Mouse (Mus musculus) c-Kit-positive CD71-negative TER-119-negative erythroid progenitor cells, embryonic 14.5 days (primary cell): ENCODE results near the gene Vmn1r234.
A peak's percentile ranks its signal among the peaks of the same experiment; 100 is the strongest.
"Not testable (repeated sequence)": the region's sequence is repeated elsewhere in the genome, so short reads cannot be mapped to it uniquely, and the experiment has no call there.

Experiments
- DNase-seq: peaks from one replicate; pipeline ENCODE4 v3.0.0-alpha.2; 2013; ENCODE audit warnings: low read depth

Gene Vmn1r234

GRCm38 (mm10) chr17:21225787-21226186, at the start of gene Vmn1r234:
Gene Vmn1r234 (plus strand): TSS chr17:21226087.
- no peak for DNase-seq

- not testable (repeated sequence) for DNase-seq
These were observed 14.8 kb upstream of the Vmn1r234 start for GRCm38 (mm10) chr17:21211081-21211480.

GRCm38 (mm10) chr17:21231654-21232053, 5.8 kb downstream of the Vmn1r234 start:
- peak; percentile 38 for DNase-seq

- no peak for DNase-seq
These were observed 30.2 kb downstream of the Vmn1r234 start, which contains the start of gene Vmn1r235 for GRCm38 (mm10) chr17:21256111-21256510. Gene Vmn1r235 (plus strand): TSS chr17:21256411.

GRCm38 (mm10) chr17:21272103-21272502, 46.2 kb downstream of the Vmn1r234 start:
- peak; percentile 54 for DNase-seq

GRCm38 (mm10) chr17:21282642-21283041, 56.8 kb downstream of the Vmn1r234 start, which contains the start of gene Vmn1r236:
Gene Vmn1r236 (plus strand): TSS chr17:21282942.
- no peak for DNase-seq

GRCm38 (mm10) chr17:21284395-21284794, 58.5 kb downstream of the Vmn1r234 start:
- no peak for DNase-seq
